Mouse (Mus musculus) liver, embryonic 14.5 days (tissue): ENCODE measurements at regions not wholly inside any gene's neighbourhood (a gene's known extent, or its start where the extent isn't known, plus 50 kb on each side); places are given as distances from the start of the nearest gene placed in this dataset.

Experiments
- CTCF ChIP-seq: IDR thresholded peaks from 2 replicates; pipeline ENCODE4 v1.5.1; 2016; ENCODE audit warnings: antibody characterized with exemption, low read depth, control low read depth
- EP300 ChIP-seq: IDR thresholded peaks from 2 replicates; pipeline ENCODE4 v1.6.1; 2016; ENCODE audit warnings: antibody characterized with exemption, low read depth

DNA sequence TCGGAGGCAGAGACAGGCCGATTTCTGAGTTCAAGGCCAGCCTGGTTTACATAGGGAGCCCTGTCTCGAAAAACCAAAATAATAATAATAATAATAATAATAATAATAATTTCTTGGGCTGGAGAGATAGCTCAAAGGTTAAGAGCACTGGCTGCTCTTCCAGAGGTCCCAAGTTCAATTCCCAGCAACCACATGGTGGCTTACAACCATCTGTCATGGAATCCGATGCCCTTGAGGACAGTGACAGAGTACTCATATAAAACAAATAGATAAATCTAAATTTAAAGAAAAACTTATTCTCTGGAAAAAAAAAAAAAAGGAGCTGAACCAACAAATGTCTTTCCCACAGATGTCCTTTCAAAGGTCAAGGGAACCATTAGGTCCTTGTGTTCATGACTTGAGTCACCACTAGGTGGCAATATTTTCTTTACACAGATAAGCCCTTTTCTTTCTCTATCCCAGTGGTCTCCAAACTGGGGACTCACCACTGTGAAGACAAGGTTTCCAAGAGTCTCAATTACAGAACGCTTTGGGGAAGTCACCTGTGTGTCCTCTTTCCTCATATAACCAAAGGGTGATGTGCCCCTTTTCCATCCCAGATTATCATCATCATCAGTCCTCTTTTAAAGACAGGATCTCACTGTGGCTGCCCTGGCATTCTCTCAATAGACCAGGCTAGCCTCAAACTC lies 106.1 kb upstream of the Xpo1 start:
- TF ChIP-seq CTCF: peak; percentile 72
- no peak for TF ChIP-seq EP300
